Mouse (Mus musculus) B cell, adult 67 days (primary cell): ENCODE results near the gene Frs3. TPM values are rescaled to one million over a fixed set of nuclear protein-coding genes. Genes with fewer than 3 reads are reported as not detected.

Experiments used
- total RNA-seq, 2 experiments: library from RNA; stranded (reverse); gene quantifications; 4 replicates each; pipeline ENCODE4 v1.2.4; 2023

Gene Frs3
- total RNA-seq, result 1 to 10 TPM; 4.2 to 5.4 TPM

DNA sequence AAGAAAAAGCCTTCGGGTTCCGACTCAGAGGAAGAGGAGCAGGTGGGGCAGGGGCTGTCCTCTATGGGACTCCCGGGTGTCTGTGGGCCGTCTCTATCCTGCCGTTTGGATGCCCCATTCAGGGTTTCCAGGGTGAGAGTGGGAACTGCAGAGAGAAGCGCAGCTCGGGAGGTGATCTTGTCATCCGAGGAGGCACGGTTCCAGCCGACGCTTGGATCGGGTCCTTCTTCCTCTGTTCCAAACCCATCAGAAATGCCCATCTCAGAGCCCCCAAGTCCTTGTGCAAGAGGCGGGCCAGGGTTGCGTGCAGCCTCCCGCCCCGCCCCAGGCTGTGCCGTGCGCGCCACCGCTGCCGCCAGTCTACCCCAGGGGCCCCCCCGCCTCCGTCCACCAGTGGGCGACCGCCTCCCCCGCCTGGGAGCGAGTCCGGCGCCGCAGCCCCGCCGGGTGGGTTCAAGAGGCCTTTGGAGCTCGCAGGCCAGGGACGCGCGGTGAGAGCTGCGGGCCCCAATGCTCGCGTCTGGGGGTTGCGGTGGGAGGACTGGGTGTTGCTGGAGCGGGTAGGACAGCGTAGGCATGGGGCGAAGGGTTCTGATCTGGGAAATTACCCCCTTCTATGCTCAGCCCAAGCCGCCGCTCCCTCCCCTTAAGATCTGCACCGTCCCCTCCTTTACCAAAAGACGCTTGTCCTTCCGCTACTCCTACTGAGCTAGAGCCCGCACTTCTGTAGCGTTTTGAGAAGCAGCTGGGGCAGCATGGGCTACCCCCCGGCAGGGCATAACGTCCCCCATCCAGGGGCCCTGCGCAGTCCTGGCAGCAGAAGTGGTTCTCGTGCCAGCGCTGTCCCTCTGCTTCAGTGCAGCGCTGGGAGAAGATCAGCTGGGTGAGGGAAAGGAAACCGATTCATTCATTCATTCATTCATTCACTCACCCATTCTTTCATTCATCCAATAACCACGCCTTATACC is at the start of gene Frs3:
Gene Frs3 (plus strand): TSS at position 423 of the 968 bp plus-strand sequence.

DNA sequence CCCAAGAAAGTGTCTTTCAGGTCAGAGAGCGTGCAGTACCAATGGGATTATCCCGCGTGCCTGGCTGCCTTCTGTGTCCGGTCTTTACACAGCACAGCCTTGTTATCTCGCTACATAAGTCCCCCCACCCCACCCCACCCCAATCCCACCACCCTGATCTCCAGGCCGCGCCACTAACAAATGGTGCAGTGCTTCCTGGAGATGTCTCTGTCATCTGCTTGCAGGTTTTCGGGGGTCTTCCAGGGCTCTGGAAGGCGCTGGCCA is 554 bp upstream of the Frs3 start, which contains the start of gene Tomm6:
Gene Tomm6 (minus strand): TSS at position 43 of the 264 bp plus-strand sequence.

DNA sequence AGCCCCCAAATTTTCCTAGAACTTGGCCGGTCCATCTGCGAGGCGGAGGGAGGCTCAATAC is 5.4 kb downstream of the Frs3 start, which contains the start of gene Gm21981:
Gene Gm21981 (minus strand): TSS at position 14 of the 61 bp plus-strand sequence.

DNA sequence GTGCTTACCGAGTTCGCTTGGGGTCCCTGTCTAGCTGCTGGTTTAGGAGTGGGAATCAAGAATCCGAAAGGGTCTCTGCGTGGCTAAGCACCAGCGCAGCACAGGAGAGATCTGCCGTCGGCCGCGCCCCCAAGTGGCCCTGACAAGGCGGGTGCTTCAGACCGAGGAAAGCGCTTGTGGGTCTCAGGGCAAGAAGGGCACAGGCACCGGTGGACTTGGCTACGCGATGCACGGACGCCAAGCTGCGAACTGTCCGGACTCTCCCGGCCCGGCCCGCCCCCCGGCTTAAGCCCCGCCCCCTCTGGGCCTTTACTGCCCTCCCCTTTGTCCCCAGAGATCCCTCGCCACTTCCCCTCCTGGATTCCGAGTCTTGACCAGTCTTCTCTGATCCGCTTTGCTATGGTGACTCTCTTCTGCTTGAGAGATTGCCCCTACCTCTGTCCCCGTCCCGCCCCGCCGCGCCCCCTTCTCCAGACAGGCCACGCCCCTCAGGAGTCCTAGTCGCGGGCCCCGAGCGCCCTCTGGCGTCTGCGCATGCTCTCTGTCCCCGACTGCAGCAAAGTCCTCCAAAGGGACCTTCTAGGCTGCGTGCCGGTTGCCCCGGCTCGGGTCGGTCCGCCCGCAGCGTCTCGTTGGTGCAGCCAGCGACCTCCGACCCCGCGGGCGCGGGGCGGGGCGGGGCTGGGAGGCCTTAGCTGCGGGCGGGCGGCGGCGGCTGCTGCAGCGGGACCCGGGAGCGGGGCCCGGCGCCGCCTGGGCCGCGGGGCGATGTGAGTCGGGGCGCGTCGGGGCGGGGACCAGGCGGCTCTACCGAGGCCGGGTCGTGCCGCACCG is 5.9 kb downstream of the Frs3 start, which contains the start of gene Prickle4:
Gene Prickle4 (minus strand): TSS at position 234 of the 834 bp plus-strand sequence.

DNA sequence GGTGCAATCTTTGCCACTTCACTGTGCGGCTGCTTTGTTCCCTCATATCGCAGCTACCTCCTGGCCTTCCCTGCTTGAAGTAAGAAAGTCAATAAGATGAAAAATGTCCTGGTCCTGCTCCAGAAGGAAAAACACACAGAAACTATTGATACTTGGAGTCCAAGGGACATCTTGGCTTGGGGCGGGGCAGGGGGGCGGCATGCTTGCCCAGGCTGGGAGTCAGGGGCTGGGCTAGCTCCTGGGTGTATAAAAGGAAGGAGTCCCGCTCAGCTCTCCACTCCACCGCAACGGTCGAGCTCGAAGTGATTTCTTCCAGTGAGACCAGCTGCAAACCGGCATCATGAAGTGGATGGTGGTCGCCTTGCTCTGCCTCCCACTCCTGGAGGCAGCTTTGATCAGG is 37.7 kb downstream of the Frs3 start, which contains the start of gene Pgc:
Gene Pgc (plus strand): TSS at position 277 of the 400 bp plus-strand sequence.

DNA sequence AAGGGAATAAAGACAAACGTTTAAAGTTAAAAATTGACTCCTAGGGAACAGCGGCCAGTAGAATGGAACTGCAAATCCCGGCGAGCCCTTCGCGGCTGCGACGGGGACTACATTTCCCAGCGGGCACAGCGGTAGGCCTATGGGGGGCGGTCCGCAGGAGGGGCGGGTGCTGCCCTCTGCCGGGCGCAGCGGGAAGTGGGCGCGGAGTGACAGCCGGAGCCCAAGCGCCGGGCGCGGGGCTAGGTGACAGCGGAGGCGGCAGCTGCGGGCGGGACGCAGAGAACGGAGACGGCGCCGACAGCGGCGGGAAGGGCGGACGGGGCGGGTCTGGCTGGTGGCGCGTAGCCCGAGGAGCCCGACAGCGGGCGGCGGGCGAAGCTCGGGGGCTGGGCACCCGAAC is 48.0 kb downstream of the Frs3 start, which contains the start of gene Tfeb:
Gene Tfeb (plus strand): TSS at position 175 of the 400 bp plus-strand sequence.

Other genes starting within 250 kb of the Frs3 start
- gene Taf8, start 186.7 kb upstream of the Frs3 start, total RNA-seq, result 10 to 100 TPM; 61.4 to 65.7 TPM
- 100 to 1,000 TPM; 151 to 249 TPM for gene Ccnd3, start 184.0 kb upstream of the Frs3 start, total RNA-seq
- gene Bysl, start 77.5 kb upstream of the Frs3 start, total RNA-seq, result 10 to 100 TPM; 11.5 to 12.2 TPM
- gene Med20, start 77.4 kb upstream of the Frs3 start, total RNA-seq, result 10 to 100 TPM; 53.3 to 77.0 TPM
- 1 to 10 TPM; 2.4 to 3.5 TPM for gene Gm20517, start 77.4 kb upstream of the Frs3 start, total RNA-seq
- gene Usp49, start 58.3 kb upstream of the Frs3 start, total RNA-seq, result 1 to 10 TPM; 5.7 to 6.7 TPM
- gene Tomm6, start 644 bp upstream of the Frs3 start, total RNA-seq, result 100 to 1,000 TPM; 148 to 154 TPM
- gene Gm21981, start 5.4 kb downstream of the Frs3 start, total RNA-seq, result not detected
- not detected for gene Prickle4, start 5.7 kb downstream of the Frs3 start, total RNA-seq
- not detected for gene Pgc, start 37.8 kb downstream of the Frs3 start, total RNA-seq
- gene Tfeb, start 48.0 kb downstream of the Frs3 start, total RNA-seq, result 100 to 1,000 TPM; 172 to 178 TPM
- gene Mdfi, start 145.7 kb downstream of the Frs3 start, total RNA-seq, result not detected
- gene Foxp4, start 235.6 kb downstream of the Frs3 start, total RNA-seq, result 100 to 1,000 TPM in 1 of 2 experiments, 10 to 100 TPM in 1; 94.3 to 103 TPM